Mouse (Mus musculus) cerebellum, adult 2 months (tissue): ENCODE measurements around the gene Gmppa. TPM values are rescaled to one million over a fixed set of nuclear protein-coding genes. Genes with fewer than 3 reads are reported as not detected.
A peak's percentile ranks its signal among the peaks of the same experiment; 100 is the strongest.

Experiments used
- DNase-seq, 2 experiments: peaks; one replicate each; pipeline ENCODE4 v3.0.0; 2021
- H3K27ac ChIP-seq: fragments of 200-500 bp; 2 replicates; pipeline ENCODE4 v1.5.1; 2012; ENCODE audit warnings: low read length, control low read depth, inconsistent platforms; ENCODE audit not compliant: insufficient read depth
- H3K27me3 ChIP-seq: fragments of 200-500 bp; 2 replicates; pipeline ENCODE4 v1.6.1; 2012; ENCODE audit warnings: inconsistent platforms, mild to moderate bottlenecking, low read length, moderate library complexity; ENCODE audit not compliant: control insufficient read depth, insufficient read depth
- H3K4me1 ChIP-seq: fragments of 200-500 bp; 2 replicates; pipeline ENCODE4 v1.6.1; 2011; ENCODE audit warnings: low read length; ENCODE audit not compliant: control insufficient read depth, insufficient read depth
- H3K4me3 ChIP-seq: fragments of 200-500 bp; replicated peaks from 2 replicates; pipeline ENCODE3; 2011; ENCODE audit warnings: mild to moderate bottlenecking, low read depth, low read length, control low read depth; ENCODE audit not compliant: insufficient read depth
- CTCF ChIP-seq: fragments of 200-500 bp; IDR thresholded peaks from 2 replicates; pipeline ENCODE4 v1.5.1; 2011; ENCODE audit warnings: low read depth, mild to moderate bottlenecking, control low read depth, low read length, moderate library complexity, borderline replicate concordance; ENCODE audit not compliant: insufficient read depth
- POLR2A ChIP-seq: fragments of 200-500 bp; IDR thresholded peaks from 2 replicates; pipeline ENCODE4 v1.6.1; 2011; ENCODE audit warnings: low read length, control low read depth, borderline replicate concordance; ENCODE audit not compliant: insufficient read depth
- WGBS: fragments of 180-500 bp; shearing (Covaris S2); methylation state at CpG from one replicate; pipeline ENCODE4 v1.1.7; 2018; 5-methylcytosine and 5-hydroxymethylcytosine counted together
- polyA plus RNA-seq: library from polyadenylated mRNA; depleted of rRNA; stranded (reverse); fragments of >200 nt; gene quantifications from 2 replicates; pipeline ENCODE4 v1.2.3, GENCODE M21; 2012

The Gmppa gene
- polyA plus RNA-seq, 1 experiment, result 155 TPM

DNA sequence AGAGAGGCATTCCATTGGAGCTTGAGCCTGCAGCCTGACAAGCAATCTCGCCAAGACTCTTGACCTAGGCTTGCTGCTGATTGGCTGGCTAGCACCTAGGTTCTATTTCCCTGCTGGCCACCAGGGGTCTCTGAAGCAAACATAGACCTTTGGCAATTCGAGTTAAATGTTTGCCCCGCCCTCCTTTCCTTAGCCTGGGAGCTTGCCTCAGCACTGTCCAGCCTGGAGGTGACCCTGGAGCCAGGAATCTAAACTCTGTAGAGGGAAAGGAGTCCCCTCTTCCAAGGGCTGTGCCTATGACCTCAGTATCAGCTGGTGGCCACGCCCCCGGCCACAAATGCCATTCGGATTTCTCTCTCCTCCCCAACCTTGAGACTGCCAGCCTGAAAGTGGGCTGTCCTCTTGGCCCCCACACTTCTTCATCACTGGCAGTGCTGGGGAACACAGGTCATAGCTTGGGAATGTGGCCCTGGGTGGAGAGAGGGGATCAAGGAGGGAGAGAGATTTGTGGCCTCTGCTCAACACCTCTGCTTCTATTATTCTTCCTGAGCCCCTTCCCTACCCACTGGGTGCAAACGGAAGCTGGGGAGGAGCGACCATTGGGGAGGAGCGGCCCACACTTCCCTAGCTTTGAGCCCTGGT is 36.8 kb upstream of the Gmppa start:
- Histone ChIP-seq H3K4me1 (peaks cover 38% of the 10 kb centered on the region), H3K4me3 (no peak overlapping the region), H3K27me3 (no peaks in the 10 kb centered on the region), H3K27ac (peak overlapping the region; percentile 26; the same call in 1 of the 2 replicates)
- WGBS, result 24% methylated on average over 9 of the region's 9 CpGs
- peak; percentile 72 to 81 for DNase-seq
- peak; percentile 56 for TF ChIP-seq CTCF
- TF ChIP-seq POLR2A, result no peak

DNA sequence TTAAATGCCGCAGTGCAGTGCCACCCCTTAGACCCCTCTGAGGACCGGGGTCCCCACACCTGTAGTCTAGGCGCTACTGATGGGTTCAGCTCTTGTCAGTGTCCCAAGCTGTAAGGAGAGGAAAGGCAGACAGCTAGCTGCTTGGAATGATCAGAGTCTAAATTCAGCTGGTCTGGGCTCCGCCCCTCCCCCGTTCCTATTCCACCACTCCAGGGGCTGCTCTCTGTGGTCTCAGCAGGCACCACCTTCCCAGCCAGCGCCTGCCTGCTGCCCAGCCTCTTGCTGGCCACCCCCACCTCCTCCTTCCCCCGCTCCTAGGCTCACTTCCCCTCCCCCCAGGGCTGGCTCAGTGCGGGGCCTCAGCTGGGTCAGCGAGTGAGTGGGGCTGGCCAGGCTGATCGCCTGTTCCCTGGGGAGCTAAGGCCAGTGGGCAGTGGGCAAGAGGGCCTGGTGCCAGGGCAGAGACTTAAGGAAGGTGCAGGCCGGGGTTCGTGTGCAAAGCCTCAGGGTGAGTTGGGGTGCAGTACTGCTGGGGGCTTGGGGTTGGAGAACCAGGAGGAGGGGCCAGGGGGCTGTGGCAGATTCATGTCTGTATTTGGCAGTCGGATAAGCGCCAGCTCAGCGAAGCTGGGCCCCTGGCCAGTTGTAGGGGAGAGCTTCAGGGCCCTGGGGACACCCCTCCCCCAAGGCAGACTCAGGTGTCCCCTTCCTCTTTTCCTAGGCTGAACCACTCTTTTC is 35.8 kb upstream of the Gmppa start:
- TF ChIP-seq CTCF (no peak), POLR2A (no peak)
- DNase-seq, result peak in 1 of 2 experiments; percentile 53
- 17% methylated on average over 15 of the region's 15 CpGs for WGBS
- peak overlapping the region; percentile 32; the same call in 1 of the 2 replicates for H3K27ac ChIP-seq
- H3K4me1 ChIP-seq, result peaks cover 27% of the 10 kb centered on the region
- no peak overlapping the region for H3K4me3 ChIP-seq
- no peaks in the 10 kb centered on the region for H3K27me3 ChIP-seq

- 42% methylated on average over 6 of the region's 6 CpGs for WGBS
- peaks cover 20% of the 10 kb centered on the region for H3K4me1 ChIP-seq
- no peak for TF ChIP-seq POLR2A
- no peak for TF ChIP-seq CTCF
- H3K4me3 ChIP-seq, result no peak overlapping the region
- DNase-seq, result no peak
- no peak overlapping the region for H3K27ac ChIP-seq
- no peaks in the 10 kb centered on the region for H3K27me3 ChIP-seq
Observed at GRCm38 (mm10) chr1:75400493-75401115, 35.1 kb upstream of the Gmppa start.

GRCm38 (mm10) chr1:75405547-75405946 is 30.2 kb upstream of the Gmppa start:
- peak in 1 of 2 experiments; percentile 40 for DNase-seq
- WGBS, result 37% methylated on average over 3 of the region's 3 CpGs
- Histone ChIP-seq H3K27ac (no peak overlapping the region), H3K4me1 (peaks cover 7% of the 10 kb centered on the region), H3K27me3 (no peaks in the 10 kb centered on the region), H3K4me3 (no peak overlapping the region)
- TF ChIP-seq POLR2A, result no peak
- TF ChIP-seq CTCF, result no peak

DNA sequence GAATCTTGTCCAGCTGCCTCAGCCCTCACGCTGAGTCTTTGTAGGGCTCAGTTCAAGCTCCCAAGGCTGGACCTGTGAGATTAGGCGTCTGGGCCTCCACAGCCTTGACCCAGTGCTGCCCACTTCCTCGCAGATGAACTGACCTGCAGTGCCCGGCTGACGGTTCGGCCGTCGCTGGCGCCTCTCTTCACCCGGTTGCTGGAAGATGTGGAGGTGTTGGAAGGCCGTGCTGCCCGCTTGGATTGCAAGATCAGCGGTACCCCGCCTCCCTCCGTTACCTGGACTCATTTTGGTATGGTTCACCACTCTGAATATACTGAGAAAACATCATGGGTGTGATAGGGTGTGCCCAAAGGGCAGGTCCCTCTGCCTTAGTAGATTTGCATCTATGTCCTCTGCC is 29.6 kb upstream of the Gmppa start:
- Histone ChIP-seq H3K27me3 (no peaks in the 10 kb centered on the region), H3K27ac (no peak overlapping the region), H3K4me1 (peaks cover 7% of the 10 kb centered on the region), H3K4me3 (no peak overlapping the region)
- 82% methylated on average over 15 of the region's 15 CpGs for WGBS
- DNase-seq, result no peak
- TF ChIP-seq CTCF, result no peak
- TF ChIP-seq POLR2A, result no peak

DNA sequence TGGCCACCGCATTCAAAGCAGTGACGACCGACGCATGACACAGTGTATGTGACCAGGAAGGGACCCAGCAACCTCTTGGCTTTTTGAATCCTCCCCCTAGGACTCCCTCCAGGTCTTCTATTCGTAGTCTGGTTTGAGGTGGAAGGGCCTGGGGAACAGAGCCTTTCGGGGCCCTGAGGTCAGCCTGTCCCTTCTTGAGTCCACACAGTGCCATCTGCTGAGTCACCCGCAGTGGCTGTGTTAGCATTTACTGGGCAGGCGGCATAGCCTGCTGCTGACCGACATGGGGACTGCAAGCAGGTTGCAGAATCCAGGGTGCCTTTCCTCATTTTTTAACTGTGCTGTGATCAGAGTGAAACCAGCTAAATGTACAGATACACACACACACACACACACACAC is 28.7 kb upstream of the Gmppa start:
- Histone ChIP-seq H3K27ac (no peak overlapping the region), H3K27me3 (no peaks in the 10 kb centered on the region), H3K4me1 (peaks cover 7% of the 10 kb centered on the region), H3K4me3 (no peak overlapping the region)
- 67% methylated on average over 9 of the region's 9 CpGs for WGBS
- TF ChIP-seq CTCF (no peak), POLR2A (no peak)
- DNase-seq, result no peak

- Histone ChIP-seq H3K27me3 (no peaks in the 10 kb centered on the region), H3K27ac (no peak overlapping the region), H3K4me1 (peaks cover 11% of the 10 kb centered on the region), H3K4me3 (no peak overlapping the region)
- TF ChIP-seq POLR2A, result no peak
- no peak for DNase-seq
- WGBS, result 80% methylated on average over 4 of the region's 4 CpGs
Observed at GRCm38 (mm10) chr1:75408210-75408609, 27.5 kb upstream of the Gmppa start.
